Mouse (Mus musculus) kidney, adult 2 months (tissue): ENCODE data around the gene Dad1.

Source experiments
- CTCF ChIP-seq: fragments of 200-500 bp; conservative IDR thresholded peaks from 2 replicates; pipeline ENCODE4 v1.5.1; 2011; ENCODE audit warnings: low read depth, mild to moderate bottlenecking, control low read depth, low read length, moderate library complexity, mixed read lengths; ENCODE audit not compliant: insufficient read depth, insufficient read length
- POLR2A ChIP-seq: fragments of 200-500 bp; IDR thresholded peaks from one replicate; pipeline ENCODE4 v1.6.1; 2011; ENCODE audit warnings: low read depth, low read length, control low read depth

- TF ChIP-seq CTCF (no peak), POLR2A (no peak)
These were observed 18.8 kb upstream of the Dad1 start for GRCm38 (mm10) chr14:54272696-54273095.
